Mouse (Mus musculus): ENCODE data around the gene Amot.

DNA sequence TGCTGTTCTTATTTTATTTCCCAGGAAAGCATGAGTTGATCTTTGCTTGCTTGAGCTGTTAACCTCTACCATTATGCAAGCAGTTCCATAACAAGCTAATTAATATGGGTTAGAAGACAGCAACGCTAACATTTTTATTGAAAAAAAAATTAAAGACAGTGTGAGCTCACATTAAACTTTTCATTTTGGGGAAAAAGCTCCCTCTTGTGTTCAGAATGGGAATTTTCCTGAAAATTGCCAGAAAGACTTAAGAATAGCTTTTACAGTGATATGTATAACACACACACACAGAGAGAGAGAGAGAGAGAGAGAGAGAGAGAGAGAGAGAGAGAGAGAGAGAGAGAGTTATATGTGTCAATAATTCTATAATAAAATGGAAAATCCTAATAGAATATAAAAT lies 105.7 kb downstream of the Amot start:
- TF ChIP-seq CTCF (IDR thresholded peaks at IDR 0.05; ENCODE audit: low read depth, low read length): no peak
- TF ChIP-seq POLR2A (IDR thresholded peaks at IDR 0.05; ENCODE audit: borderline replicate concordance, low read depth, low read length): no peak
